Mouse (Mus musculus) limb, embryonic 13.5 days (tissue): Measurements from ENCODE around the gene Bcas3. TPM values are rescaled to one million over a fixed set of nuclear protein-coding genes. Genes with fewer than 3 reads are reported as not detected.

Experiments
- ATAC-seq: fragments of 200-750 bp; cut with Nextera tagmentation; 2 replicates; pipeline ENCODE4 v1.8.0; 2017; ENCODE audit warnings: low read depth, moderate number of reproducible peaks, moderate TSS enrichment; ENCODE audit not compliant: low FRiP score
- H3K27ac ChIP-seq: fragments of 300-500 bp; sonication (generic); 2 replicates; pipeline ENCODE4 v1.5.1; 2015; ENCODE audit warnings: inconsistent platforms, mild to moderate bottlenecking, moderate library complexity
- H3K27me3 ChIP-seq: fragments of 300-500 bp; sonication (generic); 2 replicates; pipeline ENCODE4 v1.6.1; 2015; ENCODE audit warnings: mild to moderate bottlenecking, inconsistent platforms
- H3K36me3 ChIP-seq: fragments of 300-500 bp; sonication (generic); 2 replicates; pipeline ENCODE4 v1.6.1; 2015; ENCODE audit warnings: inconsistent platforms, mild to moderate bottlenecking, moderate library complexity
- H3K4me1 ChIP-seq: fragments of 300-500 bp; sonication (generic); 2 replicates; pipeline ENCODE4 v1.6.1; 2015; ENCODE audit warnings: inconsistent platforms
- H3K4me2 ChIP-seq: fragments of 300-500 bp; sonication (generic); replicated peaks from 2 replicates; pipeline ENCODE4 v1.6.1; 2015; ENCODE audit warnings: inconsistent platforms, mild to moderate bottlenecking, moderate library complexity
- H3K4me3 ChIP-seq: fragments of 300-500 bp; sonication (generic); 2 replicates; pipeline ENCODE4 v1.5.1; 2015; ENCODE audit warnings: moderate library complexity, mild to moderate bottlenecking, inconsistent platforms
- H3K9ac ChIP-seq: fragments of 300-500 bp; sonication (generic); 2 replicates; pipeline ENCODE4 v1.6.1; 2015; ENCODE audit warnings: mild to moderate bottlenecking, inconsistent platforms
- H3K9me3 ChIP-seq: fragments of 300-500 bp; sonication (generic); 2 replicates; pipeline ENCODE4 v1.6.1; 2016; ENCODE audit warnings: inconsistent platforms
- WGBS: fragments of 180-500 bp; shearing (Covaris S2); methylation state at CpG from one replicate; pipeline ENCODE4 v1.1.7; 2015; 5-methylcytosine and 5-hydroxymethylcytosine counted together
- polyA plus RNA-seq: library from polyadenylated mRNA; unstranded; fragments of >200 nt; fragmentation: Nextera tagmentation; extraction: Ambion mirVana; gene quantifications from 2 replicates; pipeline ENCODE4 v1.2.1, GENCODE M21; 2015

Gene Bcas3
- polyA plus RNA-seq, 1 experiment from 2014 or later = 30.3 TPM

- H3K9me3 ChIP-seq = no peaks in the 10 kb centered on the region
- H3K36me3 ChIP-seq = no peaks in the 10 kb centered on the region
- peaks cover 87% of the 10 kb centered on the region for H3K27me3 ChIP-seq
- H3K9ac ChIP-seq = peak overlapping the region; percentile 60
- H3K4me3 ChIP-seq = peak overlapping the region; percentile 69
- peaks cover 57% of the 10 kb centered on the region for H3K4me1 ChIP-seq
- ATAC-seq = no peak
- no peak overlapping the region for H3K27ac ChIP-seq
- WGBS = 8% methylated on average over 38 of the region's 38 CpGs
- H3K4me2 ChIP-seq = peak overlapping the region; percentile 87
Observed at GRCm38 (mm10) chr11:85828691-85829519, 475.9 kb downstream of the Bcas3 start.

- H3K4me1 ChIP-seq = peaks cover 57% of the 10 kb centered on the region
- H3K4me2 ChIP-seq = peak overlapping the region; percentile 87
- no peaks in the 10 kb centered on the region for H3K36me3 ChIP-seq
- ATAC-seq = no peak
- no peak overlapping the region for H3K27ac ChIP-seq
- H3K27me3 ChIP-seq = peaks cover 87% of the 10 kb centered on the region
- H3K9me3 ChIP-seq = no peaks in the 10 kb centered on the region
- peak overlapping the region; percentile 69 for H3K4me3 ChIP-seq
- H3K9ac ChIP-seq = peak overlapping the region; percentile 60
- under 1% methylated on average over 61 of the region's 61 CpGs for WGBS
Observed at GRCm38 (mm10) chr11:85829520-85830440, 476.8 kb downstream of the Bcas3 start.

- Histone ChIP-seq H3K27me3 (peaks cover 87% of the 10 kb centered on the region), H3K4me3 (peak overlapping the region; percentile 69), H3K4me1 (peaks cover 51% of the 10 kb centered on the region), H3K9me3 (no peaks in the 10 kb centered on the region), H3K27ac (peak overlapping the region; percentile 48; the same call in 1 of the 2 replicates), H3K36me3 (no peaks in the 10 kb centered on the region), H3K9ac (peak overlapping the region; percentile 48), H3K4me2 (peak overlapping the region; percentile 87)
- ATAC-seq = no peak
- WGBS = 3% methylated on average over 17 of the region's 17 CpGs
Observed at GRCm38 (mm10) chr11:85830901-85831341, 478.0 kb downstream of the Bcas3 start.

- H3K9me3 ChIP-seq = no peaks in the 10 kb centered on the region
- H3K9ac ChIP-seq = peak overlapping the region; percentile 91
- no peak; the same call in 1 of the 2 replicates for ATAC-seq
- peak overlapping the region; percentile 87 for H3K4me2 ChIP-seq
- peak overlapping the region; percentile 69 for H3K4me3 ChIP-seq
- no peaks in the 10 kb centered on the region for H3K36me3 ChIP-seq
- peaks cover 60% of the 10 kb centered on the region for H3K4me1 ChIP-seq
- H3K27ac ChIP-seq = peak overlapping the region; percentile 76
- WGBS = under 1% methylated on average over 33 of the region's 33 CpGs
- peaks cover 87% of the 10 kb centered on the region for H3K27me3 ChIP-seq
Observed at GRCm38 (mm10) chr11:85831656-85832230, 478.8 kb downstream of the Bcas3 start.

GRCm38 (mm10) chr11:85832231-85832924, 479.4 kb downstream of the Bcas3 start, which contains the start of gene Tbx2:
Gene Tbx2 (plus strand): TSS chr11:85832551.
- no peaks in the 10 kb centered on the region for H3K36me3 ChIP-seq
- H3K9me3 ChIP-seq = no peaks in the 10 kb centered on the region
- ATAC-seq = peak; percentile 78
- peak within 1 kb of the TSS; percentile 87 for H3K4me2 ChIP-seq
- H3K4me1 ChIP-seq = peaks cover 62% of the 10 kb centered on the region
- H3K4me3 ChIP-seq = peak within 1 kb of the TSS; percentile 69
- WGBS = under 1% methylated on average over 45 of the region's 52 CpGs
- peak within 1 kb of the TSS; percentile 86 for H3K27ac ChIP-seq
- H3K27me3 ChIP-seq = peaks cover 86% of the 10 kb centered on the region
- H3K9ac ChIP-seq = peak within 1 kb of the TSS; percentile 91

GRCm38 (mm10) chr11:85833081-85833521, 480.1 kb downstream of the Bcas3 start:
- H3K9me3 ChIP-seq = no peaks in the 10 kb centered on the region
- H3K9ac ChIP-seq = peak overlapping the region; percentile 91
- 0% methylated on average over 45 of the region's 54 CpGs for WGBS
- peak overlapping the region; percentile 86 for H3K27ac ChIP-seq
- H3K4me3 ChIP-seq = peak overlapping the region; percentile 69
- ATAC-seq = no peak
- H3K36me3 ChIP-seq = no peaks in the 10 kb centered on the region
- peaks cover 67% of the 10 kb centered on the region for H3K4me1 ChIP-seq
- H3K4me2 ChIP-seq = peak overlapping the region; percentile 87
- H3K27me3 ChIP-seq = peaks cover 83% of the 10 kb centered on the region

GRCm38 (mm10) chr11:85833761-85834385, 480.9 kb downstream of the Bcas3 start:
- H3K4me2 ChIP-seq = peak overlapping the region; percentile 87

GRCm38 (mm10) chr11:85834386-85834931, 481.5 kb downstream of the Bcas3 start:
- Histone ChIP-seq H3K9ac (peak overlapping the region; percentile 91), H3K4me1 (peaks cover 69% of the 10 kb centered on the region), H3K4me3 (peak overlapping the region; percentile 69), H3K4me2 (peak overlapping the region; percentile 87), H3K27ac (peak overlapping the region; percentile 86; the same call in 1 of the 2 replicates), H3K36me3 (no peaks in the 10 kb centered on the region), H3K9me3 (no peaks in the 10 kb centered on the region), H3K27me3 (peaks cover 83% of the 10 kb centered on the region)
- 10% methylated on average over 17 of the region's 17 CpGs for WGBS
- no peak for ATAC-seq

More at GRCm38 (mm10) chr11:85833761-85834385, 480.9 kb downstream of the Bcas3 start:
- H3K27me3 ChIP-seq = peaks cover 83% of the 10 kb centered on the region
- peak overlapping the region; percentile 86; the same call in 1 of the 2 replicates for H3K27ac ChIP-seq
- whole genome bisulfite sequencing = 12% methylated on average over 11 of the region's 11 CpGs
- H3K4me3 ChIP-seq = peak overlapping the region; percentile 69
- peaks cover 69% of the 10 kb centered on the region for H3K4me1 ChIP-seq
- H3K9me3 ChIP-seq = no peaks in the 10 kb centered on the region
- no peak for ATAC-seq
- peak overlapping the region; percentile 91 for H3K9ac ChIP-seq
- H3K36me3 ChIP-seq = no peaks in the 10 kb centered on the region

- Histone ChIP-seq H3K4me3 (peak overlapping the region; percentile 69), H3K27ac (peak overlapping the region; percentile 86; the same call in 1 of the 2 replicates), H3K4me1 (peaks cover 69% of the 10 kb centered on the region), H3K4me2 (peak overlapping the region; percentile 87), H3K27me3 (peaks cover 83% of the 10 kb centered on the region), H3K9me3 (no peaks in the 10 kb centered on the region), H3K36me3 (no peaks in the 10 kb centered on the region), H3K9ac (peak overlapping the region; percentile 91)
- no peak for ATAC-seq
- WGBS = 21% methylated on average over 9 of the region's 9 CpGs
Observed at GRCm38 (mm10) chr11:85835001-85835752, 482.2 kb downstream of the Bcas3 start.
